Mouse (Mus musculus): ENCODE measurements around the gene Ermap.

Ermap gene

GRCm38 (mm10) chr4:119189864-119190263, at the start of gene Ermap:
Gene Ermap (minus strand): TSS chr4:119190011.
- DNase-seq (ENCODE audit: low read depth, low spot score), result no peak

- DNase-seq (ENCODE audit: low read depth, low spot score), result peak; percentile 86
Observed at GRCm38 (mm10) chr4:119239181-119239682, 49.4 kb upstream of the Ermap start.

- no peak for DNase-seq (ENCODE audit: low read depth, low spot score)
Observed at GRCm38 (mm10) chr4:119238661-119239060, 48.9 kb upstream of the Ermap start.

GRCm38 (mm10) chr4:119234348-119234747, 44.5 kb upstream of the Ermap start:
- DNase-seq (ENCODE audit: low read depth, low spot score), result no peak

GRCm38 (mm10) chr4:119233256-119233901, 43.6 kb upstream of the Ermap start:
- peak; percentile 91 for DNase-seq (ENCODE audit: low read depth, low spot score)

GRCm38 (mm10) chr4:119232410-119233255, 42.8 kb upstream of the Ermap start, which contains the start of the genes AU022252 and P3h1:
Gene AU022252 (minus strand): TSS chr4:119232712.
Gene P3h1 (plus strand): TSS chr4:119232915.
- peak; percentile 99 for DNase-seq (ENCODE audit: low read depth, low spot score)

GRCm38 (mm10) chr4:119226751-119227150, 36.9 kb upstream of the Ermap start:
- no peak for DNase-seq (ENCODE audit: low read depth, low spot score)

GRCm38 (mm10) chr4:119225719-119226118, 35.9 kb upstream of the Ermap start:
- no peak for DNase-seq (ENCODE audit: low read depth, low spot score)

- no peak for DNase-seq (ENCODE audit: low read depth, low spot score)
Observed at GRCm38 (mm10) chr4:119224534-119224933, 34.7 kb upstream of the Ermap start.

GRCm38 (mm10) chr4:119223696-119224095, 33.9 kb upstream of the Ermap start:
- peak; percentile 45 for DNase-seq (ENCODE audit: low read depth, low spot score)

- DNase-seq (ENCODE audit: low read depth, low spot score), result no peak
Observed at GRCm38 (mm10) chr4:119218169-119218568, 28.4 kb upstream of the Ermap start, which contains the start of gene Tmem269. Gene Tmem269 (minus strand): TSS chr4:119218217.

GRCm38 (mm10) chr4:119216667-119217066, 26.9 kb upstream of the Ermap start:
- DNase-seq (ENCODE audit: low read depth, low spot score), result no peak

- DNase-seq (ENCODE audit: low read depth, low spot score), result peak; percentile 77
Observed at GRCm38 (mm10) chr4:119204672-119205071, 14.9 kb upstream of the Ermap start.

- no peak for DNase-seq (ENCODE audit: low read depth, low spot score)
Observed at GRCm38 (mm10) chr4:119198105-119198504, 8.3 kb upstream of the Ermap start.

GRCm38 (mm10) chr4:119195582-119196320, 5.9 kb upstream of the Ermap start:
- no peak for DNase-seq (ENCODE audit: low read depth, low spot score)

- peak; percentile 89 for DNase-seq (ENCODE audit: low read depth, low spot score)
Observed at GRCm38 (mm10) chr4:119194909-119195581, 5.2 kb upstream of the Ermap start, which contains the start of gene Svbp. Gene Svbp (plus strand): TSS chr4:119195306.

- DNase-seq (ENCODE audit: low read depth, low spot score), result no peak
Observed at GRCm38 (mm10) chr4:119192757-119193156, 2.9 kb upstream of the Ermap start.

- DNase-seq (ENCODE audit: low read depth, low spot score), result no peak
Observed at GRCm38 (mm10) chr4:119191273-119191672, 1.5 kb upstream of the Ermap start.

GRCm38 (mm10) chr4:119190618-119191017, 807 bp upstream of the Ermap start:
- no peak for DNase-seq (ENCODE audit: low read depth, low spot score)

- no peak for DNase-seq (ENCODE audit: low read depth, low spot score)
Observed at GRCm38 (mm10) chr4:119189392-119189791, 419 bp downstream of the Ermap start.

All from mesoderm, embryonic 11.5 days (tissue).